Comparison of ENCODE assay signal across 23 mouse cellular contexts in the genomic region with DNA sequence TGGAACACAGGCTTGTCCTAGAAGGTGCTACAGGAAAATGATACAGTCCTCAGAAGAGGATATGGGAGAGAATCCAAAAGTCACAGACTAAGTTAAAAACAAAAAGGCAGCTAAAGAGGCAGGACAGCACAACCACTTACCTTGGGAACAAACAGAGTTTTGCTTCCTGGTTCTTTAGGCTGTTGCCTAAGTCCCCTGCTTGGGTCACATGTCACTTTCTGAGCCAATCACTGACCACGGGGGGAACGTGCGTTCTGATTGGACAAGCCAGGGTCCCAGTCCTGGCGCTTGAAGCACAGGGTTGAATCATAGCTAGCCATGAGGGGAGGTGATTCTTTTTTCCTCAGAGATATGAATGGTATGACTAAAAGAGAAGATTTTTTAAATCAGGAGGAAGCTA.
"Had no signal": no experiment of that assay in that cellular context is flagged by ENCODE, and none has a peak within 500 bp of the region (broad histone marks: within the 10 kb centered on the region; RNA-seq: fewer than 3 reads in every experiment).

No protein-coding gene starts in this region.

- DNase-seq: kidney, adult 8-10 months; kidney, postnatal 10 days; kidney, postnatal 36 days; left cerebral cortex, postnatal 4 days; liver, postnatal 0 days; lung, postnatal 10 days; lung, postnatal 36 days; right cerebral cortex, adult 18-20 months; right cerebral cortex, postnatal 14 days; spleen, adult 18-20 months; thymus, postnatal 25 days had no signal

- H3K4me2 ChIP-seq: kidney, embryonic 15.5 days; limb, embryonic 12.5 days; limb, embryonic 15.5 days; liver, embryonic 11.5 days; lung, embryonic 15.5 days; midbrain, embryonic 13.5 days; neural tube, embryonic 12.5 days; neural tube, embryonic 15.5 days; stomach, embryonic 15.5 days had no signal

- ATAC-seq: liver, postnatal 0 days; midbrain, embryonic 13.5 days had no signal

- H3K4me3 ChIP-seq: kidney, embryonic 15.5 days; limb, embryonic 12.5 days; limb, embryonic 15.5 days; lung, embryonic 15.5 days; megakaryocyte, embryonic 14.5 days; midbrain, embryonic 10.5 days; midbrain, embryonic 13.5 days; neural tube, embryonic 12.5 days; neural tube, embryonic 15.5 days; stomach, embryonic 15.5 days had no signal

- H3K4me1 ChIP-seq: kidney, embryonic 15.5 days; limb, embryonic 15.5 days; lung, embryonic 15.5 days; megakaryocyte, embryonic 14.5 days; neural tube, embryonic 12.5 days; stomach, embryonic 15.5 days had no signal

- H3K27me3 ChIP-seq: kidney, embryonic 15.5 days; limb, embryonic 12.5 days; limb, embryonic 15.5 days; lung, embryonic 15.5 days; megakaryocyte, embryonic 14.5 days; midbrain, embryonic 13.5 days; neural tube, embryonic 12.5 days; neural tube, embryonic 15.5 days; stomach, embryonic 15.5 days had no signal

- H3K27ac ChIP-seq: kidney, embryonic 15.5 days; limb, embryonic 12.5 days; limb, embryonic 15.5 days; liver, embryonic 14.5 days; lung, embryonic 15.5 days; midbrain, embryonic 10.5 days; midbrain, embryonic 13.5 days; neural tube, embryonic 12.5 days; neural tube, embryonic 15.5 days; stomach, embryonic 15.5 days had no signal

- H3K9me3 ChIP-seq: kidney, embryonic 15.5 days; limb, embryonic 12.5 days; limb, embryonic 15.5 days; lung, embryonic 15.5 days; megakaryocyte, embryonic 14.5 days; midbrain, embryonic 10.5 days; midbrain, embryonic 13.5 days; neural tube, embryonic 12.5 days; neural tube, embryonic 15.5 days; stomach, embryonic 15.5 days had no signal

- H3K36me3 ChIP-seq: kidney, embryonic 15.5 days; limb, embryonic 12.5 days; limb, embryonic 15.5 days; lung, embryonic 15.5 days; midbrain, embryonic 10.5 days; midbrain, embryonic 13.5 days; neural tube, embryonic 12.5 days; neural tube, embryonic 15.5 days; stomach, embryonic 15.5 days had no signal

- H3K9ac ChIP-seq: kidney, embryonic 15.5 days; limb, embryonic 12.5 days; limb, embryonic 15.5 days; liver, embryonic 14.5 days; liver, postnatal 0 days; lung, embryonic 15.5 days; midbrain, embryonic 13.5 days; neural tube, embryonic 12.5 days; neural tube, embryonic 15.5 days; stomach, embryonic 15.5 days had no signal
